Mouse (Mus musculus) heart, embryonic 14.5 days (tissue): ENCODE data around the gene Kcnk18. TPM values are rescaled to one million over a fixed set of nuclear protein-coding genes. Genes with fewer than 3 reads are reported as not detected.

ENCODE experiments used
- ATAC-seq: fragments of 200-750 bp; cut with Nextera tagmentation; 2 replicates; pipeline ENCODE4 v1.8.0; 2017; ENCODE audit warnings: low read depth, moderate TSS enrichment; ENCODE audit not compliant: insufficient number of reproducible peaks, insufficient read depth, low FRiP score
- H3K27ac ChIP-seq, 2 experiments: fragments of 200-500 bp in 1 of 2; fragments of 300-500 bp in 1 of 2; sonication (generic) in 1 of 2; replicated peaks in 1 of 2; 2 replicates each; pipeline ENCODE4 v1.5.1; 2012 to 2014; ENCODE audit warnings: low read depth in 2 of 2, low read length in 2 of 2, control low read depth in 1 of 2, mild to moderate bottlenecking in 1 of 2, mixed read lengths in 1 of 2; ENCODE audit not compliant: control insufficient read depth in 1 of 2, insufficient read depth in 1 of 2
- H3K27me3 ChIP-seq: fragments of 300-500 bp; sonication (generic); 2 replicates; pipeline ENCODE4 v1.6.1; 2014; ENCODE audit warnings: mild to moderate bottlenecking, low read length, control low read depth; ENCODE audit not compliant: control insufficient read depth, insufficient read depth
- H3K36me3 ChIP-seq: fragments of 300-500 bp; sonication (generic); 2 replicates; pipeline ENCODE4 v1.6.1; 2014; ENCODE audit warnings: mild to moderate bottlenecking, control low read depth, low read length, mixed read lengths; ENCODE audit not compliant: control insufficient read depth, insufficient read depth
- H3K4me1 ChIP-seq, 2 experiments: fragments of 200-500 bp in 1 of 2; fragments of 300-500 bp in 1 of 2; sonication (generic) in 1 of 2; 2 replicates each; pipeline ENCODE4 v1.6.1; 2012 to 2014; ENCODE audit warnings: low read length in 2 of 2, control low read depth in 1 of 2, mixed read lengths in 1 of 2; ENCODE audit not compliant: control insufficient read depth in 2 of 2, insufficient read depth in 2 of 2
- H3K4me2 ChIP-seq: fragments of 300-500 bp; sonication (generic); 2 replicates; pipeline ENCODE4 v1.6.1; 2014; ENCODE audit warnings: mild to moderate bottlenecking, low read length
- H3K4me3 ChIP-seq, 2 experiments: fragments of 200-500 bp in 1 of 2; fragments of 300-500 bp in 1 of 2; sonication (generic) in 1 of 2; 2 replicates each; pipeline ENCODE4 v1.5.1; 2012 to 2014; ENCODE audit warnings: low read length in 2 of 2, mild to moderate bottlenecking in 2 of 2, control low read depth in 1 of 2, low read depth in 1 of 2, moderate library complexity in 1 of 2; ENCODE audit not compliant: control insufficient read depth in 1 of 2, insufficient read depth in 1 of 2
- H3K9ac ChIP-seq: fragments of 300-500 bp; sonication (generic); 2 replicates; pipeline ENCODE4 v1.6.1; 2014; ENCODE audit warnings: mild to moderate bottlenecking, low read length
- H3K9me3 ChIP-seq: fragments of 300-500 bp; sonication (generic); 2 replicates; pipeline ENCODE4 v1.6.1; 2016; ENCODE audit warnings: low read length, control low read depth; ENCODE audit not compliant: control insufficient read depth
- WGBS: fragments of 180-500 bp; shearing (Covaris S2); extraction: QIAGEN DNeasy Blood & Tissue Kit; methylation state at CpG from one replicate; pipeline ENCODE4 v1.1.7; 2014; 5-methylcytosine and 5-hydroxymethylcytosine counted together
- polyA plus RNA-seq: library from polyadenylated mRNA; unstranded; fragments of >200 nt; fragmentation: Nextera tagmentation; extraction: Ambion mirVana; gene quantifications from 2 replicates; pipeline ENCODE4 v1.2.1, GENCODE M21; 2014

The Kcnk18 gene
- polyA plus RNA-seq, 1 experiment from 2014 or later, result not detected

- H3K9me3 ChIP-seq, result 0 out of 2 replicates have a peak, but pooled peaks cover 2% of the 10 kb centered on the region
- no peak overlapping the region for H3K4me2 ChIP-seq
- ATAC-seq, result no peak
- H3K27ac ChIP-seq, result no peak overlapping the region
- H3K9ac ChIP-seq, result no peak overlapping the region
- no peak overlapping the region for H3K4me3 ChIP-seq
- peaks cover 6 to 10% of the 10 kb centered on the region in 2 experiments; a peak in 3 of 4 replicates for H3K4me1 ChIP-seq
- WGBS, result 11% methylated on average over 9 of the region's 9 CpGs
- H3K36me3 ChIP-seq, result no peaks in the 10 kb centered on the region
- H3K27me3 ChIP-seq, result peaks cover 80% of the 10 kb centered on the region
Measured at GRCm38 (mm10) chr19:59195181-59195770, 23.7 kb upstream of the Kcnk18 start.

GRCm38 (mm10) chr19:59196111-59196666 is 22.8 kb upstream of the Kcnk18 start:
- Histone ChIP-seq H3K4me2 (no peak overlapping the region), H3K4me1 (peaks cover 6 to 10% of the 10 kb centered on the region in 2 experiments; a peak in 3 of 4 replicates), H3K4me3 (no peak overlapping the region), H3K36me3 (no peaks in the 10 kb centered on the region), H3K27ac (no peak overlapping the region), H3K27me3 (peaks cover 71% of the 10 kb centered on the region), H3K9ac (no peak overlapping the region), H3K9me3 (0 out of 2 replicates have a peak, but pooled peaks cover 2% of the 10 kb centered on the region)
- 6% methylated on average over 15 of the region's 15 CpGs for WGBS
- ATAC-seq, result no peak

- Histone ChIP-seq H3K27ac (no peak overlapping the region), H3K4me1 (peaks cover 6 to 10% of the 10 kb centered on the region in 2 experiments; a peak in 3 of 4 replicates), H3K9ac (no peak overlapping the region), H3K4me3 (no peak overlapping the region), H3K9me3 (0 out of 2 replicates have a peak, but pooled peaks cover 2% of the 10 kb centered on the region), H3K4me2 (no peak overlapping the region), H3K27me3 (peaks cover 51% of the 10 kb centered on the region), H3K36me3 (no peaks in the 10 kb centered on the region)
- 36% methylated on average over 7 of the region's 7 CpGs for WGBS
- no peak for ATAC-seq
Measured at GRCm38 (mm10) chr19:59198161-59198560, 20.9 kb upstream of the Kcnk18 start.

DNA sequence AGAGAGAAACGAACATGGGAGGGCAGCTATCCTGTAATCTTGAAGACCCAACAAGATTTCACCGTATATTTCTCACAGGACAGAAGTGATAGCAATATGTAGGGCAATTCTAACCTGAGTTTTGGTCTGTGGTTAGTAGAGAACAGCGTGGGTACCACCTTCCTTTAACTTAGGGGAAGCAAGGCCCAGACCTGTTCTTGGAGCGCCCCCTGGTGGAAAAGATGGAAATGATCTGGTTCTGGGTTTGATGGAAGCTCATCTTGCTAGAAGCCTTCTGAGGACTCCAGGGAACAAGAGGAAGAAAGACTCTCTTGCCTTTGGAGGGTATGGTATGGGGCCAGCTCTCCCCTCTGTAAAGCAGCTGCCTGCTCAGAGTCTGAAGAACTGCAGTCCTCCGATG is 10.5 kb upstream of the Kcnk18 start:
- Histone ChIP-seq H3K4me3 (no peak overlapping the region), H3K4me2 (no peak overlapping the region), H3K27ac (no peak overlapping the region), H3K36me3 (no peaks in the 10 kb centered on the region), H3K9me3 (no peaks in the 10 kb centered on the region), H3K4me1 (no peaks in the 10 kb centered on the region), H3K27me3 (no peaks in the 10 kb centered on the region; the same call in none of the 2 replicates), H3K9ac (no peak overlapping the region)
- no peak for ATAC-seq
- WGBS, result 26% methylated on average over 5 of the region's 5 CpGs

GRCm38 (mm10) chr19:59208986-59209385 is 10.0 kb upstream of the Kcnk18 start:
- Histone ChIP-seq H3K9me3 (no peaks in the 10 kb centered on the region), H3K4me3 (no peak overlapping the region), H3K4me1 (no peaks in the 10 kb centered on the region), H3K4me2 (no peak overlapping the region), H3K9ac (no peak overlapping the region), H3K27me3 (no peaks in the 10 kb centered on the region; the same call in none of the 2 replicates), H3K27ac (no peak overlapping the region), H3K36me3 (no peaks in the 10 kb centered on the region)
- 53% methylated on average over 2 of the region's 2 CpGs for WGBS
- ATAC-seq, result no peak

DNA sequence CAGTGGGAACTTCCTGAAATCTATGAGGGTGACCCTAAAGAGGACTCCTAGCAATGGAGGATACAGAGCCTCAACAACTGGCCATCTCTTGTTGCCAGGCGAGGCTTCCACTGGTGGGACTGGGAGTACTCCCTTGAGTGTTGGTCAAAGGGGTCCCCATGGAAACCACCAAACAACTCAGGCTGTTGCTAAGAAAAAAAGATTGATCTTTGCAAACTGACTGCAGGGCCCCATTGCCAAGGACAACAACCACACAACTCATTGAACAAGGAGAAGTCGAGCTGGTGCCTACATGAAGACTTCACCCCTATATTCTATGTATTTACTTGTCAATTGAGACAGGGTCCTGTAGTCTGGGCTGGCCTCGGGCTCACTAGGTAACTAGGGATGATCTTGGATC is 2.1 kb upstream of the Kcnk18 start:
- no peak for ATAC-seq
- Histone ChIP-seq H3K9ac (no peak overlapping the region), H3K27me3 (no peaks in the 10 kb centered on the region), H3K4me2 (no peak overlapping the region), H3K27ac (no peak overlapping the region), H3K36me3 (no peaks in the 10 kb centered on the region), H3K4me1 (no peaks in the 10 kb centered on the region), H3K9me3 (no peaks in the 10 kb centered on the region), H3K4me3 (no peak overlapping the region)
- whole genome bisulfite sequencing, result 76% methylated on average over 3 of the region's 3 CpGs

DNA sequence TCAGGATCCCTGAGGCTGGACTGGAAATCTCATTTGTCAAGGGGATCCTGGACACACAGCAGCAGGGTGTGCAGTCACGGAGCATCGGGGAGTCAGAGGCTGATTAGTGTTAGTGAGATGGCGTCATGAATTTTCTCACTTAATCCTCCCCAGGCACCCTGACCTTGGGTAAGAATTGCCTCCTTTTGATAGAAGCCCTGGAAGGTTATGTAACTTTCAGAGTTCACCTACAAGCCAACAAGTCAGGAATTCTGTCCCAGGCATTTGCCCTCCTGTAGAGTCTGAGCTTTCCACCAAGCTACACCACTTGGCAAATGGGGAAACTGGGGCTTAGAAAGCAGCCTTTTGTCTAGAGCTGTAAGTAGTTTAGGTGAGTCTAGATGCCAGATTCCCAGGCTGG is 2.1 kb downstream of the Kcnk18 start:
- H3K4me1 ChIP-seq, result no peaks in the 10 kb centered on the region
- H3K9ac ChIP-seq, result no peak overlapping the region
- no peak overlapping the region for H3K4me3 ChIP-seq
- no peaks in the 10 kb centered on the region for H3K9me3 ChIP-seq
- no peaks in the 10 kb centered on the region for H3K27me3 ChIP-seq
- no peaks in the 10 kb centered on the region for H3K36me3 ChIP-seq
- no peak overlapping the region for H3K27ac ChIP-seq
- 63% methylated on average over 3 of the region's 3 CpGs for WGBS
- H3K4me2 ChIP-seq, result no peak overlapping the region
- ATAC-seq, result no peak

DNA sequence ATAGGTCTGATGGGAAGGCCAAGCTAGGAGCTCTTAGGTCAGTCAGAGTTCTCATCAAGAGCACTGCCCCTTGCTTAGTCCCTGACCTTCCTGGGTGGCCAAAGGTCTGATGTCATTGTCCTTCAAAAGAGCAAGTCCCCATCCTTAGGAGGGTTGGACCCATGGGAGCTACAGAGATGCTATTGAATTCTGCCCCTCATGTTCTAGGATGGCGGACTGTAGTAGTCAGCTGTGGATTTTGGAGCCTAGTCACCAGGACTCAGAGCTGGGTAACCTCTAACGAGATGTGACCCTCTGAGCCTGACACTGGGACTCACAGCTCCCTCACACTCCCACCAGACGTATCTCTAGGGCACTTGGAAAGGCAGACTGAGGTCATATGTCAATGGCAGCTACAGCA is 9.4 kb downstream of the Kcnk18 start:
- H3K9ac ChIP-seq, result no peak overlapping the region
- H3K36me3 ChIP-seq, result no peaks in the 10 kb centered on the region
- no peaks in the 10 kb centered on the region for H3K9me3 ChIP-seq
- no peak overlapping the region for H3K4me3 ChIP-seq
- no peaks in the 10 kb centered on the region for H3K27me3 ChIP-seq
- no peak overlapping the region for H3K4me2 ChIP-seq
- 62% methylated on average over 3 of the region's 3 CpGs for WGBS
- no peak for ATAC-seq
- H3K27ac ChIP-seq, result no peak overlapping the region
- H3K4me1 ChIP-seq, result no peaks in the 10 kb centered on the region
